Comparison of ENCODE assay signal across 10 mouse cellular contexts in genomic region chr13:101481551-101482184, GRCm38 (mm10).
DNase-seq lines count a peak whose midpoint lies in the region; ATAC-seq and TF ChIP-seq lines count a peak whose summit lies in the region.
"Had no signal": no experiment of that assay in that cellular context is flagged by ENCODE, and none has a peak within 500 bp of the region (broad histone marks: within the 10 kb centered on the region; RNA-seq: fewer than 3 reads in every experiment).

No protein-coding gene starts in this region.

- H3K27ac ChIP-seq in heart, embryonic 16.5 days (ENCODE audit: low read length) = no peak overlapping the region; the same call in 1 of the 2 replicates
- no peak overlapping the region for H3K27ac ChIP-seq in midbrain, postnatal 0 days (ENCODE audit: low read depth, low read length)
- no peak overlapping the region for H3K27ac ChIP-seq in midbrain, embryonic 10.5 days (replicated peaks)
- H3K27ac ChIP-seq: limb, embryonic 12.5 days; lung, embryonic 15.5 days had no signal

- no peak overlapping the region for H3K9ac ChIP-seq in heart, embryonic 16.5 days (ENCODE audit: low read length)
- no peak overlapping the region for H3K9ac ChIP-seq in midbrain, postnatal 0 days (replicated peaks; ENCODE audit: low read length, poor library complexity, severe bottlenecking)
- H3K9ac ChIP-seq: limb, embryonic 12.5 days; lung, embryonic 15.5 days had no signal

- H3K36me3 ChIP-seq in heart, embryonic 16.5 days (ENCODE audit: control insufficient read depth, insufficient read depth) = no peaks in the 10 kb centered on the region
- H3K36me3 ChIP-seq in midbrain, postnatal 0 days (ENCODE audit: insufficient read depth, low read length) = no peaks in the 10 kb centered on the region
- no peaks in the 10 kb centered on the region for H3K36me3 ChIP-seq in midbrain, embryonic 10.5 days
- H3K36me3 ChIP-seq: limb, embryonic 12.5 days; lung, embryonic 15.5 days had no signal

- 0 out of 2 replicates have a peak, but pooled peaks have one; percentile 18 for ATAC-seq in heart, embryonic 16.5 days (replicated peaks; ENCODE audit: extremely low read depth, insufficient read depth, low FRiP score)
- ATAC-seq in midbrain, postnatal 0 days (ENCODE audit: low FRiP score) = no peak

- H3K4me3 ChIP-seq in heart, embryonic 16.5 days (ENCODE audit: low read length) = no peak overlapping the region
- H3K4me3 ChIP-seq in midbrain, postnatal 0 days (ENCODE audit: low read depth, low read length) = no peak overlapping the region
- H3K4me3 ChIP-seq in midbrain, embryonic 10.5 days = no peak overlapping the region
- H3K4me3 ChIP-seq: limb, embryonic 12.5 days; lung, embryonic 15.5 days had no signal

- intact Hi-C loops in heart, postnatal 36 days (cut with DNase I) = no loop called here
- intact Hi-C loops in gastrocnemius, postnatal 14 days (cut with DNase I; ENCODE audit: low total_unique reads) = no loop called here

- no peak overlapping the region for H3K4me2 ChIP-seq in heart, embryonic 16.5 days (ENCODE audit: low read depth, low read length)
- no peak overlapping the region for H3K4me2 ChIP-seq in midbrain, postnatal 0 days (ENCODE audit: low read depth, low read length, poor library complexity, severe bottlenecking)
- H3K4me2 ChIP-seq: limb, embryonic 12.5 days; lung, embryonic 15.5 days had no signal

- no peak for DNase-seq in heart, postnatal 36 days
- peak; percentile 55 for DNase-seq in midbrain, postnatal 0 days (ENCODE audit: low spot score)
- DNase-seq in midbrain, embryonic 10.5 days (ENCODE audit: low spot score) = no peak
- DNase-seq in gastrocnemius, postnatal 14 days = peak; percentile 6
- DNase-seq in left cerebral cortex, adult 8-10 months (ENCODE audit: low spot score in 2 of 2) = no peak
- DNase-seq in urinary bladder, postnatal 36 days (ENCODE audit: low spot score in 2 of 2) = no peak

- peaks cover 12% of the 10 kb centered on the region; the same call in 1 of the 2 replicates for H3K4me1 ChIP-seq in heart, embryonic 16.5 days (ENCODE audit: control insufficient read depth, insufficient read depth, low read length)
- no peaks in the 10 kb centered on the region for H3K4me1 ChIP-seq in midbrain, postnatal 0 days (ENCODE audit: insufficient read depth, low read length)
- no peaks in the 10 kb centered on the region for H3K4me1 ChIP-seq in midbrain, embryonic 10.5 days
- H3K4me1 ChIP-seq: lung, embryonic 15.5 days had no signal

- H3K27me3 ChIP-seq in heart, embryonic 16.5 days (ENCODE audit: control insufficient read depth, insufficient read depth, low read length) = no peaks in the 10 kb centered on the region
- H3K27me3 ChIP-seq in midbrain, postnatal 0 days (ENCODE audit: insufficient read depth, low read length) = no peaks in the 10 kb centered on the region
- H3K27me3 ChIP-seq in midbrain, embryonic 10.5 days (ENCODE audit: low read depth, poor library complexity, severe bottlenecking) = no peaks in the 10 kb centered on the region
- H3K27me3 ChIP-seq: CH12.LX; limb, embryonic 12.5 days; lung, embryonic 15.5 days had no signal

- no peaks in the 10 kb centered on the region for H3K9me3 ChIP-seq in heart, embryonic 16.5 days (replicated peaks; ENCODE audit: control insufficient read depth, low read length)
- peaks cover 5% of the 10 kb centered on the region; the same call in 1 of the 2 replicates for H3K9me3 ChIP-seq in midbrain, postnatal 0 days (ENCODE audit: low read length)
- H3K9me3 ChIP-seq in midbrain, embryonic 10.5 days (replicated peaks) = no peaks in the 10 kb centered on the region
- H3K9me3 ChIP-seq: limb, embryonic 12.5 days; lung, embryonic 15.5 days had no signal

- no peak for TF ChIP-seq CTCF in midbrain, postnatal 0 days (IDR thresholded peaks at IDR 0.05)

- WGBS in heart, embryonic 16.5 days = 60% methylated on average over 6 of the region's 6 CpGs
- 80% methylated on average over 6 of the region's 6 CpGs for WGBS in midbrain, postnatal 0 days
- 90% methylated on average over 6 of the region's 6 CpGs for WGBS in midbrain, embryonic 10.5 days

Comparison
In these comparisons a context has a peak if more than half of its experiments do, and no peak if none do; other contexts are left out.
1. DNase-seq: peak in midbrain, postnatal 0 days (single experiment) and gastrocnemius, postnatal 14 days (single experiment); none in heart, postnatal 36 days (0 of 2), midbrain, embryonic 10.5 days (single experiment), left cerebral cortex, adult 8-10 months (0 of 2) and urinary bladder, postnatal 36 days (0 of 2).